Mouse (Mus musculus) megakaryocyte-erythroid progenitor cell, adult 5-6 weeks (primary cell): ENCODE data around the gene Adgrb3. TPM values are rescaled to one million over a fixed set of nuclear protein-coding genes. Genes with fewer than 3 reads are reported as not detected.

ENCODE experiments used
- ATAC-seq: replicated peaks from 2 replicates; pipeline ENCODE4 v1.8.0; 2016; ENCODE audit warnings: mild to moderate bottlenecking, inconsistent platforms; ENCODE audit not compliant: severe bottlenecking, poor library complexity, low FRiP score, low TSS enrichment
- total RNA-seq, 2 experiments: library from RNA; stranded (forward) in 1 of 2; stranded (reverse) in 1 of 2; fragments of 200-1000, 215-1000 nt in 1 of 2; fragments of >200 nt in 1 of 2; fragmentation: Nextera tagmentation in 1 of 2; gene quantifications; 2 replicates each; pipeline ENCODE4 v1.2.3; 2014 to 2017

The Adgrb3 gene
- total RNA-seq, 2 experiments from 2014 or later, result not detected

GRCm38 (mm10) chr1:25178347-25179130, 651.0 kb downstream of the Adgrb3 start:
- ATAC-seq, result no peak

GRCm38 (mm10) chr1:25167120-25167519, 662.4 kb downstream of the Adgrb3 start:
- no peak for ATAC-seq

GRCm38 (mm10) chr1:25166036-25166796, 663.3 kb downstream of the Adgrb3 start:
- ATAC-seq, result no peak

- ATAC-seq, result no peak
Measured at GRCm38 (mm10) chr1:25163561-25163960, 665.9 kb downstream of the Adgrb3 start.

- ATAC-seq, result no peak
Measured at GRCm38 (mm10) chr1:25146206-25146605, 683.3 kb downstream of the Adgrb3 start.

- ATAC-seq, result no peak
Measured at GRCm38 (mm10) chr1:25132150-25132824, 697.2 kb downstream of the Adgrb3 start.

- ATAC-seq, result no peak
Measured at GRCm38 (mm10) chr1:25115512-25115911, 714.0 kb downstream of the Adgrb3 start.

GRCm38 (mm10) chr1:25107500-25108101, 721.9 kb downstream of the Adgrb3 start:
- ATAC-seq, result no peak

GRCm38 (mm10) chr1:25106679-25107078, 722.8 kb downstream of the Adgrb3 start:
- ATAC-seq, result no peak

GRCm38 (mm10) chr1:25105367-25105766, 724.1 kb downstream of the Adgrb3 start:
- ATAC-seq, result no peak

GRCm38 (mm10) chr1:25088010-25088719, 741.3 kb downstream of the Adgrb3 start:
- ATAC-seq, result no peak

- ATAC-seq, result no peak
Measured at GRCm38 (mm10) chr1:25085616-25086372, 743.7 kb downstream of the Adgrb3 start.

- ATAC-seq, result no peak
Measured at GRCm38 (mm10) chr1:25082377-25082776, 747.1 kb downstream of the Adgrb3 start.

GRCm38 (mm10) chr1:25081265-25081849, 748.1 kb downstream of the Adgrb3 start:
- ATAC-seq, result no peak

GRCm38 (mm10) chr1:25079395-25079794, 750.1 kb downstream of the Adgrb3 start:
- ATAC-seq, result no peak

- ATAC-seq, result no peak
Measured at GRCm38 (mm10) chr1:25075952-25076351, 753.6 kb downstream of the Adgrb3 start.

- ATAC-seq, result no peak
Measured at GRCm38 (mm10) chr1:25063964-25064363, 765.5 kb downstream of the Adgrb3 start.

GRCm38 (mm10) chr1:25060935-25061334, 768.6 kb downstream of the Adgrb3 start:
- ATAC-seq, result no peak
